Mouse (Mus musculus): ENCODE data around the gene Lpp. TPM values are rescaled to one million over a fixed set of nuclear protein-coding genes. Genes with fewer than 3 reads are reported as not detected.
A peak's percentile ranks its signal among the peaks of the same experiment; 100 is the strongest.

The Lpp gene
- polyA plus RNA-seq, 1 experiment from 2014 or later, result 10.7 TPM

GRCm38 (mm10) chr16:24641003-24641797 is 247.9 kb downstream of the Lpp start:
- peaks cover 19% of the 10 kb centered on the region for H3K4me1 ChIP-seq (ENCODE audit: insufficient read depth)
- H3K27ac ChIP-seq (ENCODE audit: low read depth), result peak overlapping the region; percentile 8; the same call in 1 of the 2 replicates
- H3K4me3 ChIP-seq (ENCODE audit: low read depth, low read length), result no peak overlapping the region
- H3K9me3 ChIP-seq (ENCODE audit: low read length), result no peaks in the 10 kb centered on the region
- DNase-seq, result no peak
- H3K9ac ChIP-seq (replicated peaks), result no peak overlapping the region
- TF ChIP-seq EP300 (IDR thresholded peaks at IDR 0.05; ENCODE audit: low read depth) (no peak), CTCF (IDR thresholded peaks at IDR 0.05; ENCODE audit: low read depth) (no peak)
- no peaks in the 10 kb centered on the region for H3K27me3 ChIP-seq (ENCODE audit: insufficient read depth, low read length)
- ATAC-seq, result peak; percentile 54
- WGBS (ENCODE audit: insufficient replicate concordance), result 66% methylated on average over 9 of the region's 9 CpGs
- H3K36me3 ChIP-seq (replicated peaks; ENCODE audit: insufficient read depth, low read length), result no peaks in the 10 kb centered on the region
- H3K4me2 ChIP-seq (ENCODE audit: low read depth, low read length), result no peak overlapping the region

- H3K4me3 ChIP-seq (ENCODE audit: low read depth, low read length), result no peak overlapping the region
- DNase-seq (no peak), ATAC-seq (no peak)
- TF ChIP-seq CTCF (IDR thresholded peaks at IDR 0.05; ENCODE audit: low read depth), result no peak
- peaks cover 14% of the 10 kb centered on the region for H3K4me1 ChIP-seq (ENCODE audit: insufficient read depth)
- H3K4me2 ChIP-seq (ENCODE audit: low read depth, low read length), result no peak overlapping the region
- WGBS (ENCODE audit: insufficient replicate concordance), result 69% methylated on average over 4 of the region's 4 CpGs
- H3K27ac ChIP-seq (ENCODE audit: low read depth), result no peak overlapping the region
- H3K36me3 ChIP-seq (replicated peaks; ENCODE audit: insufficient read depth, low read length), result no peaks in the 10 kb centered on the region
- H3K9me3 ChIP-seq (ENCODE audit: low read length), result no peaks in the 10 kb centered on the region
- no peak overlapping the region for H3K9ac ChIP-seq (replicated peaks)
- H3K27me3 ChIP-seq (ENCODE audit: insufficient read depth, low read length), result no peaks in the 10 kb centered on the region
Measured at GRCm38 (mm10) chr16:24643024-24643635, 249.8 kb downstream of the Lpp start.

GRCm38 (mm10) chr16:24644154-24644553 is 250.8 kb downstream of the Lpp start:
- Histone ChIP-seq H3K9me3 (ENCODE audit: low read length) (no peaks in the 10 kb centered on the region), H3K4me2 (ENCODE audit: low read depth, low read length) (no peak overlapping the region), H3K27me3 (ENCODE audit: insufficient read depth, low read length) (no peaks in the 10 kb centered on the region), H3K9ac (replicated peaks) (no peak overlapping the region), H3K4me1 (ENCODE audit: insufficient read depth) (peaks cover 14% of the 10 kb centered on the region), H3K36me3 (replicated peaks; ENCODE audit: insufficient read depth, low read length) (no peaks in the 10 kb centered on the region), H3K27ac (ENCODE audit: low read depth) (no peak overlapping the region), H3K4me3 (ENCODE audit: low read depth, low read length) (no peak overlapping the region)
- TF ChIP-seq CTCF (IDR thresholded peaks at IDR 0.05; ENCODE audit: low read depth), result no peak
- TF ChIP-seq EP300 (IDR thresholded peaks at IDR 0.05; ENCODE audit: low read depth), result no peak
- DNase-seq (no peak), ATAC-seq (no peak)
- 76% methylated on average over 8 of the region's 8 CpGs for WGBS (ENCODE audit: insufficient replicate concordance)

- no peaks in the 10 kb centered on the region for H3K9me3 ChIP-seq (ENCODE audit: low read length)
- no peaks in the 10 kb centered on the region for H3K36me3 ChIP-seq (replicated peaks; ENCODE audit: insufficient read depth, low read length)
- H3K9ac ChIP-seq (replicated peaks), result no peak overlapping the region
- H3K27me3 ChIP-seq (ENCODE audit: insufficient read depth, low read length), result no peaks in the 10 kb centered on the region
- ATAC-seq (no peak), DNase-seq (no peak)
- 76% methylated on average over 4 of the region's 4 CpGs for WGBS (ENCODE audit: insufficient replicate concordance)
- H3K4me3 ChIP-seq (ENCODE audit: low read depth, low read length), result no peak overlapping the region
- no peak overlapping the region for H3K4me2 ChIP-seq (ENCODE audit: low read depth, low read length)
- TF ChIP-seq CTCF (IDR thresholded peaks at IDR 0.05; ENCODE audit: low read depth) (no peak), EP300 (IDR thresholded peaks at IDR 0.05; ENCODE audit: low read depth) (no peak)
- H3K27ac ChIP-seq (ENCODE audit: low read depth), result no peak overlapping the region
- H3K4me1 ChIP-seq (ENCODE audit: insufficient read depth), result peaks cover 14% of the 10 kb centered on the region
Measured at GRCm38 (mm10) chr16:24644760-24645406, 251.6 kb downstream of the Lpp start.

- ATAC-seq (no peak), DNase-seq (no peak)
- Histone ChIP-seq H3K9ac (replicated peaks) (no peak overlapping the region), H3K9me3 (ENCODE audit: low read length) (no peaks in the 10 kb centered on the region), H3K27ac (ENCODE audit: low read depth) (no peak overlapping the region), H3K4me1 (ENCODE audit: insufficient read depth) (0 out of 2 replicates have a peak, but pooled peaks cover 6% of the 10 kb centered on the region), H3K27me3 (ENCODE audit: insufficient read depth, low read length) (no peaks in the 10 kb centered on the region), H3K4me3 (ENCODE audit: low read depth, low read length) (no peak overlapping the region), H3K36me3 (replicated peaks; ENCODE audit: insufficient read depth, low read length) (no peaks in the 10 kb centered on the region), H3K4me2 (ENCODE audit: low read depth, low read length) (no peak overlapping the region)
- TF ChIP-seq CTCF (IDR thresholded peaks at IDR 0.05; ENCODE audit: low read depth), result no peak
- TF ChIP-seq EP300 (IDR thresholded peaks at IDR 0.05; ENCODE audit: low read depth), result no peak
- 74% methylated on average over 6 of the region's 6 CpGs for WGBS (ENCODE audit: insufficient replicate concordance)
Measured at GRCm38 (mm10) chr16:24645906-24646603, 252.7 kb downstream of the Lpp start.

All from liver, postnatal 0 days (tissue).